Mouse (Mus musculus): ENCODE measurements around the gene Olfr1281.

- no peak for TF ChIP-seq POLR2A (IDR thresholded peaks at IDR 0.05; ENCODE audit: insufficient read depth, low read depth, low read length)
- TF ChIP-seq CTCF (IDR thresholded peaks at IDR 0.05), result no peak
Measured at GRCm38 (mm10) chr2:111313717-111314116, 12.6 kb upstream of the Olfr1281 start, which contains the start of gene Olfr1280.
